Mouse (Mus musculus) MEL (cell line): ENCODE results near the gene Zkscan5.

Experiments
- CHD2 ChIP-seq: IDR thresholded peaks from 2 replicates; pipeline ENCODE4 v1.6.1; 2011; ENCODE audit warnings: low read length, improper control_type of control experiment
- CTCF ChIP-seq, 3 experiments: IDR thresholded peaks in 2 of 3; conservative IDR thresholded peaks in 1 of 3; 2 replicates each; pipeline ENCODE4 v1.5.1; 2011 to 2012; ENCODE audit warnings: low read length in 3 of 3, low read depth in 2 of 3, mild to moderate bottlenecking in 2 of 3, improper control_type of control experiment in 1 of 3, inconsistent platforms in 1 of 3, mixed read lengths in 1 of 3, moderate library complexity in 1 of 3; ENCODE audit not compliant: control insufficient read depth in 1 of 3, insufficient read depth in 1 of 3, poor library complexity in 1 of 3, severe bottlenecking in 1 of 3
- ELF1 ChIP-seq: IDR thresholded peaks from 2 replicates; pipeline ENCODE4 v1.6.1; 2014; ENCODE audit warnings: low read depth, mild to moderate bottlenecking, inconsistent platforms, low read length, improper control_type of control experiment, moderate library complexity
- EP300 ChIP-seq, 2 experiments: IDR thresholded peaks; 2 replicates each; pipeline ENCODE4 v1.6.1; 2011; ENCODE audit warnings: improper control_type of control experiment in 2 of 2, low read length in 2 of 2, low read depth in 1 of 2, mild to moderate bottlenecking in 1 of 2
- ETS1 ChIP-seq: IDR thresholded peaks from 2 replicates; pipeline ENCODE4 v1.6.1; 2012; ENCODE audit warnings: low read depth, mild to moderate bottlenecking, inconsistent platforms, low read length, improper control_type of control experiment, moderate library complexity
- GATA1 ChIP-seq: IDR thresholded peaks from 2 replicates; pipeline ENCODE4 v1.6.1; 2011; ENCODE audit warnings: low read depth, low read length, improper control_type of control experiment
- HCFC1 ChIP-seq: IDR thresholded peaks from 2 replicates; pipeline ENCODE4 v1.6.1; 2012; ENCODE audit warnings: low read depth, mild to moderate bottlenecking, inconsistent platforms, low read length, improper control_type of control experiment, moderate library complexity
- MAX ChIP-seq: IDR thresholded peaks from 2 replicates; pipeline ENCODE4 v1.6.1; 2011; ENCODE audit warnings: low read length, improper control_type of control experiment
- MYC ChIP-seq: IDR thresholded peaks from 2 replicates; pipeline ENCODE4 v1.6.1; 2011; ENCODE audit warnings: low read depth, mild to moderate bottlenecking, low read length, improper control_type of control experiment, moderate library complexity
- POLR2A ChIP-seq, 2 experiments: IDR thresholded peaks; 2 replicates each; pipeline ENCODE4 v1.6.1; 2011 to 2012; ENCODE audit warnings: low read length in 2 of 2, mild to moderate bottlenecking in 2 of 2, control low read depth in 1 of 2, improper control_type of control experiment in 1 of 2, low read depth in 1 of 2, moderate library complexity in 1 of 2; ENCODE audit not compliant: control insufficient read depth in 1 of 2, insufficient read depth in 1 of 2, poor library complexity in 1 of 2
- TCF12 ChIP-seq: IDR thresholded peaks from 2 replicates; pipeline ENCODE4 v1.6.1; 2014; ENCODE audit warnings: low read depth, mild to moderate bottlenecking, inconsistent platforms, low read length, improper control_type of control experiment, moderate library complexity
- USF2 ChIP-seq, 2 experiments: IDR thresholded peaks; 2 replicates each; pipeline ENCODE4 v1.6.1; 2011 to 2012; ENCODE audit warnings: improper control_type of control experiment in 2 of 2, low read length in 2 of 2, borderline replicate concordance in 1 of 2, inconsistent platforms in 1 of 2, low read depth in 1 of 2, mild to moderate bottlenecking in 1 of 2; ENCODE audit not compliant: insufficient read depth in 1 of 2
- ZKSCAN1 ChIP-seq: IDR thresholded peaks from 2 replicates; pipeline ENCODE4 v1.6.1; 2012; ENCODE audit warnings: low read depth, mild to moderate bottlenecking, inconsistent platforms, low read length, improper control_type of control experiment, moderate library complexity

DNA sequence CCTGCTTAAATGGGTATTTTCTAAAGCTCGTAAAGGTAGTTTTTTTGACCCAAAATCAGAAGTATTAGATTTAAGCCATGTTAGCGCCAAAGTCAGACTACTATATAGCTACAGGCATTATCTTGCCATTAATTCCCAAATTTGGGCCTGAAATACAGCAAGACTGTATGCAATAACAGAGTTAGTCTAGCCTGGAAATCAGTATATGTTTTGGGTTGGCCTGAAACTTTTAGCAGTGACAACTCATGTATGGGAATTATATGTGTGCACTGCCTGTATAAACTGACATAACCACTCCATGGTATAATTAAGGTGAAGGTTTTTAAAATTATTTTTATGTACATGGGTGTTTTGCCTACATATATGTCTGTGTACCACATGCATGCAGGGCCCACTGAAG lies 12.4 kb upstream of the Zkscan5 start, which contains the start of gene Atp5j2:
- no peak for TF ChIP-seq CTCF (IDR thresholded peaks at IDR 0.05 in 2 of 3, conservative IDR thresholded peaks at IDR 0.05 in 1 of 3; ENCODE audit: control insufficient read depth in 1 of 3, insufficient read depth in 1 of 3, low read depth in 2 of 3, low read length in 3 of 3, poor library complexity in 1 of 3, severe bottlenecking in 1 of 3)
- TF ChIP-seq ZKSCAN1 = no peak
- TF ChIP-seq MAX = no peak
- TF ChIP-seq MYC = no peak
- no peak for TF ChIP-seq CHD2
- no peak for TF ChIP-seq HCFC1
- no peak for TF ChIP-seq TCF12
- no peak for TF ChIP-seq ETS1
- TF ChIP-seq EP300 (IDR thresholded peaks at IDR 0.05; ENCODE audit: low read depth in 1 of 2, low read length in 2 of 2) = no peak; a peak in 1 of 4 replicates
- no peak for TF ChIP-seq USF2 (IDR thresholded peaks at IDR 0.05; ENCODE audit: borderline replicate concordance in 1 of 2, insufficient read depth in 1 of 2, low read depth in 1 of 2, low read length in 2 of 2)
- TF ChIP-seq GATA1 = no peak
- TF ChIP-seq POLR2A (IDR thresholded peaks at IDR 0.05; ENCODE audit: control insufficient read depth in 1 of 2, insufficient read depth in 1 of 2, low read depth in 1 of 2, low read length in 2 of 2, poor library complexity in 1 of 2) = no peak
- TF ChIP-seq ELF1 = no peak
